Comparison of ENCODE assay signal across 17 mouse cellular contexts in genomic region chr6:101686578-101686977, GRCm38 (mm10).
"Had no signal": no experiment of that assay in that cellular context is flagged by ENCODE, and none has a peak within 500 bp of the region (broad histone marks: within the 10 kb centered on the region; RNA-seq: fewer than 3 reads in every experiment).

No protein-coding gene starts in this region.

- H3K4me2 ChIP-seq: lung, embryonic 14.5 days; midbrain, embryonic 12.5 days had no signal

- H3K9me3 ChIP-seq: midbrain, embryonic 12.5 days; neural tube, embryonic 13.5 days; neural tube, embryonic 15.5 days had no signal

- H3K9ac ChIP-seq: lung, embryonic 14.5 days; midbrain, embryonic 12.5 days; neural tube, embryonic 13.5 days; neural tube, embryonic 15.5 days had no signal

- H3K36me3 ChIP-seq: midbrain, embryonic 12.5 days; neural tube, embryonic 13.5 days; neural tube, embryonic 15.5 days had no signal

- H3K27me3 ChIP-seq: midbrain, embryonic 12.5 days; neural tube, embryonic 13.5 days; neural tube, embryonic 15.5 days had no signal

- DNase-seq: lung, adult 18-20 months; lung, embryonic 14.5 days; lung, postnatal 10 days; lung, postnatal 4 days; midbrain, embryonic 14.5 days; retina, postnatal 1 day; right cerebral cortex, adult 18-20 months; right cerebral cortex, postnatal 25 days; right cerebral cortex, postnatal 4 days; spleen, adult 18-20 months; thymus, adult 18-20 months; thymus, postnatal 14 days; thymus, postnatal 36 days had no signal

- H3K4me3 ChIP-seq: midbrain, embryonic 12.5 days; myocyte; neural tube, embryonic 13.5 days; neural tube, embryonic 15.5 days had no signal

- H3K27ac ChIP-seq: midbrain, embryonic 12.5 days; neural tube, embryonic 13.5 days; neural tube, embryonic 15.5 days had no signal

- H3K4me1 ChIP-seq: midbrain, embryonic 12.5 days; neural tube, embryonic 13.5 days had no signal
